Mouse (Mus musculus) cerebellum, adult 2 months (tissue): Measurements from ENCODE around the gene Tmem9b. TPM values are rescaled to one million over a fixed set of nuclear protein-coding genes. Genes with fewer than 3 reads are reported as not detected.

Source experiments
- DNase-seq, 2 experiments: peaks; one replicate each; pipeline ENCODE4 v3.0.0; 2021
- H3K27ac ChIP-seq: fragments of 200-500 bp; 2 replicates; pipeline ENCODE4 v1.5.1; 2012; ENCODE audit warnings: low read length, control low read depth, inconsistent platforms; ENCODE audit not compliant: insufficient read depth
- H3K27me3 ChIP-seq: fragments of 200-500 bp; 2 replicates; pipeline ENCODE4 v1.6.1; 2012; ENCODE audit warnings: inconsistent platforms, mild to moderate bottlenecking, low read length, moderate library complexity; ENCODE audit not compliant: control insufficient read depth, insufficient read depth
- H3K4me1 ChIP-seq: fragments of 200-500 bp; 2 replicates; pipeline ENCODE4 v1.6.1; 2011; ENCODE audit warnings: low read length; ENCODE audit not compliant: control insufficient read depth, insufficient read depth
- H3K4me3 ChIP-seq: fragments of 200-500 bp; replicated peaks from 2 replicates; pipeline ENCODE3; 2011; ENCODE audit warnings: mild to moderate bottlenecking, low read depth, low read length, control low read depth; ENCODE audit not compliant: insufficient read depth
- CTCF ChIP-seq: fragments of 200-500 bp; IDR thresholded peaks from 2 replicates; pipeline ENCODE4 v1.5.1; 2011; ENCODE audit warnings: low read depth, mild to moderate bottlenecking, control low read depth, low read length, moderate library complexity, borderline replicate concordance; ENCODE audit not compliant: insufficient read depth
- POLR2A ChIP-seq: fragments of 200-500 bp; IDR thresholded peaks from 2 replicates; pipeline ENCODE4 v1.6.1; 2011; ENCODE audit warnings: low read length, control low read depth, borderline replicate concordance; ENCODE audit not compliant: insufficient read depth
- WGBS: fragments of 180-500 bp; shearing (Covaris S2); methylation state at CpG from one replicate; pipeline ENCODE4 v1.1.7; 2018; 5-methylcytosine and 5-hydroxymethylcytosine counted together
- polyA plus RNA-seq: library from polyadenylated mRNA; depleted of rRNA; stranded (reverse); fragments of >200 nt; gene quantifications from 2 replicates; pipeline ENCODE4 v1.2.3, GENCODE M21; 2012

The Tmem9b gene
- polyA plus RNA-seq, 1 experiment: 140 TPM

DNA sequence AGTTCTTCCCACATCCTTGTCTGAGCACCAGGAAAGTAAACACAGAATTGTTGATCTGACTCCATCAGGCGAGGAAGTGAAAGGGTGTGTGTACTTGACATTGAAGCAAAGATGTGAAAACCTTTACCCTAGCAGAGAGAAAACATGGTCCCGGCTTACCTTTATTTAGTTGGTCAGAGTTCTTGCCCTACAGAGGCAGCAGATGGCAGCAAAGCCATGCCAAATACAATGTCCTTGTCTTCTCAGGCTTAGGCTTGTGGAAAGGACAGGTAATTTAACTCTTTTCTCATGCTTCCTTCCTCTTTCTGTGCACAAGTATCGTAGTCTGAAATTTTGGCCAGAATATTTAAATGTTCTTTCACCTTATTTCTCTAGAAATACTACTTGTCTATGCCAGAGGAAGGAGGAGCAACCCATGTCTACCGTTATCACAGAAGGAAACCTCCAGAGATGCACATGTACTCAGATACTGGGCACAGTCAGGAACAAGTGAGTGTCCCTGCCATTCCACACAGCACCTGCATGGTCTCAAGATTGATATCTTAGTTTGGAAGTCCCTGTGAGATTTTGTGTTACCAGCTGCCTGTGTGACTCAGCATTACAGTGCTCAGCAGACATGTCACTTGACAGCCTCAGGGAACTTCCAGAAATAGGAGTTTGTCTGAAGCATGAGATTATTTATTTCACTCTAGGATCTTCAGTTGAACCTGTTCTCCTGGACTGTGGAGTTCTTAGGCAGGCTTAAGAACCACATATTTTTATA lies 45.5 kb downstream of the Tmem9b start:
- 21% methylated on average over 4 of the region's 4 CpGs for WGBS
- TF ChIP-seq POLR2A (no peak), CTCF (peak; percentile 81)
- DNase-seq: peak; percentile 74 to 77
- no peak overlapping the region for H3K27ac ChIP-seq
- no peaks in the 10 kb centered on the region for H3K27me3 ChIP-seq
- H3K4me1 ChIP-seq: peaks cover 3% of the 10 kb centered on the region
- H3K4me3 ChIP-seq: no peak overlapping the region

GRCm38 (mm10) chr7:109704461-109704860 lies 48.2 kb downstream of the Tmem9b start:
- 73% methylated on average over 3 of the region's 3 CpGs for WGBS
- Histone ChIP-seq H3K4me3 (no peak overlapping the region), H3K27ac (no peak overlapping the region), H3K4me1 (peaks cover 3% of the 10 kb centered on the region), H3K27me3 (no peaks in the 10 kb centered on the region)
- TF ChIP-seq CTCF (no peak), POLR2A (no peak)
- no peak for DNase-seq

GRCm38 (mm10) chr7:109704016-109704377 lies 48.7 kb downstream of the Tmem9b start:
- no peaks in the 10 kb centered on the region for H3K27me3 ChIP-seq
- H3K27ac ChIP-seq: no peak overlapping the region
- peaks cover 3% of the 10 kb centered on the region for H3K4me1 ChIP-seq
- no peak for DNase-seq
- TF ChIP-seq POLR2A: no peak
- TF ChIP-seq CTCF: no peak
- WGBS: 7% methylated on average over 17 of the region's 17 CpGs
- H3K4me3 ChIP-seq: peak overlapping the region; percentile 80

- Histone ChIP-seq H3K27ac (no peak within 1 kb of the TSS), H3K4me3 (peak within 1 kb of the TSS; percentile 80), H3K27me3 (no peaks in the 10 kb centered on the region), H3K4me1 (peaks cover 3% of the 10 kb centered on the region)
- no peak for TF ChIP-seq CTCF
- TF ChIP-seq POLR2A: peak; percentile 50; the same call in 1 of the 2 replicates
- DNase-seq: peak; percentile 85 to 89
- under 1% methylated on average over 61 of the region's 61 CpGs for WGBS
Measured at GRCm38 (mm10) chr7:109703190-109704015, 49.3 kb downstream of the Tmem9b start, which contains the start of the genes St5 and Akip1. Gene St5 (minus strand): TSS chr7:109703605. Gene Akip1 (plus strand): TSS chr7:109703690.

DNA sequence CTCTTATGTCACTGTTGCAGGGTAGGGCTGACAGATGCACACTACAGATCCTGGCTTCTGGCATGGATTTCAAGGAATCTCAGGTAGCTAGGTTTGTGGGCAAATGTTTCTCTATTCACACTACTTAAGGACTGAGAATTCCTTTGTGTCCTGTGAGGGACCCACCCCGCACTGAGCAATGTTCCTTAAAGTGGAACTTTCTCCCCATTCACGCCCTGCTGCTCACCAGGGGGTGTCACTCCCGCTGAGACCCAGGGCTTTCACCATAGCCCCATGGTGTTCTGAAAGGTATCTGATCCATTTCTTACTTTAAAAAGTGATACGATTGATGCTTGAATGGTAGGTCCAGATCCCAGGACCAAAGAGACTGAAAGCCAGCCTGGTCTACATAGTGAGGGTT lies 50.0 kb downstream of the Tmem9b start:
- Histone ChIP-seq H3K4me3 (no peak overlapping the region), H3K4me1 (peaks cover 3% of the 10 kb centered on the region), H3K27ac (no peak overlapping the region), H3K27me3 (no peaks in the 10 kb centered on the region; the same call in 1 of the 2 replicates)
- WGBS: 45% methylated on average over 4 of the region's 4 CpGs
- TF ChIP-seq POLR2A (no peak), CTCF (no peak)
- peak in 1 of 2 experiments; percentile 14 for DNase-seq

DNA sequence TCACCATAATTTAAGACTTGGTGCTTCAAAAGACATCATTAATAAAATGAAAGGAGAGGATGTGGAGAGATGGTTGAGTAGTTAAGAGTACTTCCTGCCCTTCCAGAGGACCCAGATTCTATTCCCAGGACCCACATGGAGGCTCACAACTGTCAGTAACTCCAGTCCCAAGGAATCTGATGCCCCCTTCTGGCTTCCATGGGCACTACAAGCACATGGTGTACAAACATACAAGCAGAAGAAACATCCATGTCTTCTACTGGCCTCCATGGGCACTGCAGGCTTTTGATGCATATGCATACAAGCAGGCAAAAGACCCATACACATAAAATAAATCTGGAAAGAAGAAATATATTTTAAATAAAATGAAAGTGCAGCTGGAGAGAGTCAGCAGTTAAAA lies 52.5 kb downstream of the Tmem9b start:
- H3K27ac ChIP-seq: no peak overlapping the region
- no peak for DNase-seq
- no peaks in the 10 kb centered on the region; the same call in 1 of the 2 replicates for H3K4me1 ChIP-seq
- no peak overlapping the region for H3K4me3 ChIP-seq
- no peaks in the 10 kb centered on the region; the same call in 1 of the 2 replicates for H3K27me3 ChIP-seq
- TF ChIP-seq CTCF: no peak
- no peak for TF ChIP-seq POLR2A

DNA sequence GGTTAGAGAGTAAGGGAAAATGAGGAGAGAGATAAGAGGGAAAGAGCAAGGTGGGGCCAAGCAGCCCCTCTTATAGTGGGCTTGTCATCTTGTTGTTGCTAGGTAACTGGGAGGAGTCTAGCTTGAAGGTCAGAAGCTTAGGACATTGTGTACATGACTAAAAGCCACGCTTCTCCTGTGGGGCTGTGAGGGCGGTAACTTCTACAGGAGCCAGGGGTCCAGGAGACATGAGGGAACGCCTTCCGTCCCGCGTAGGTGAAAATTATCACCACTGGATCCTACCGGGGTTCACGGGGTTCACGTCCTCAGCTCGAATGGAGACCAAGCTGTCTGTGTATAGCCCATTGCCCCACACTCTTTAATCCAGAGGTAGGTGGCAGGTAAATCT lies 57.3 kb downstream of the Tmem9b start:
- Histone ChIP-seq H3K27ac (no peak overlapping the region), H3K4me3 (no peak overlapping the region), H3K4me1 (no peaks in the 10 kb centered on the region), H3K27me3 (no peaks in the 10 kb centered on the region; the same call in 1 of the 2 replicates)
- DNase-seq: no peak
- 94% methylated on average over 10 of the region's 10 CpGs for WGBS
- no peak for TF ChIP-seq CTCF
- TF ChIP-seq POLR2A: no peak
